Comparison of ENCODE assay signal across 19 mouse cellular contexts in genomic region chr4:125249061-125249460, GRCm38 (mm10).
DNase-seq lines count a peak whose midpoint lies in the region; ATAC-seq lines count a peak whose summit lies in the region.
"Had no signal": no experiment of that assay in that cellular context is flagged by ENCODE, and none has a peak within 500 bp of the region (broad histone marks: within the 10 kb centered on the region; RNA-seq: fewer than 3 reads in every experiment).

No protein-coding gene starts in this region.

- 59% methylated on average over 7 of the region's 7 CpGs for WGBS in hindbrain, embryonic 13.5 days
- 60% methylated on average over 7 of the region's 7 CpGs for WGBS in hindbrain, embryonic 14.5 days

- peak overlapping the region; percentile 40; the same call in 1 of the 2 replicates for H3K27ac ChIP-seq in hindbrain, embryonic 13.5 days
- H3K27ac ChIP-seq in hindbrain, embryonic 14.5 days: no peak overlapping the region
- H3K27ac ChIP-seq: embryonic facial prominence, embryonic 10.5 days; forebrain, embryonic 13.5 days; heart, embryonic 13.5 days; hindbrain, embryonic 15.5 days had no signal

- ATAC-seq in frontal cortex, adult (ENCODE audit: low TSS enrichment): peak; percentile 71; the same call in 1 of the 2 replicates
- no peak for ATAC-seq in hindbrain, embryonic 13.5 days (ENCODE audit: low FRiP score)
- no peak for ATAC-seq in hindbrain, embryonic 14.5 days (ENCODE audit: low FRiP score)
- ATAC-seq: activated CD4-positive, CD25-positive, alpha-beta regulatory T cell, adult 4 months; forebrain, embryonic 13.5 days; intestine, embryonic 16.5 days; Patski had no signal

- H3K27me3 ChIP-seq in hindbrain, embryonic 13.5 days: peaks cover 32% of the 10 kb centered on the region
- no peaks in the 10 kb centered on the region for H3K27me3 ChIP-seq in hindbrain, embryonic 14.5 days (ENCODE audit: control insufficient read depth, insufficient read depth, low read length)
- H3K27me3 ChIP-seq: hindbrain, embryonic 15.5 days had no signal

- no peak overlapping the region for H3K4me3 ChIP-seq in hindbrain, embryonic 13.5 days
- H3K4me3 ChIP-seq in hindbrain, embryonic 14.5 days (replicated peaks; ENCODE audit: low read length): no peak overlapping the region
- H3K4me3 ChIP-seq: embryonic facial prominence, embryonic 10.5 days; forebrain, embryonic 13.5 days; heart, embryonic 13.5 days; hindbrain, embryonic 15.5 days had no signal

- no peaks in the 10 kb centered on the region for H3K36me3 ChIP-seq in hindbrain, embryonic 13.5 days
- H3K36me3 ChIP-seq in hindbrain, embryonic 14.5 days (replicated peaks; ENCODE audit: control insufficient read depth, insufficient read depth): no peaks in the 10 kb centered on the region
- H3K36me3 ChIP-seq: embryonic facial prominence, embryonic 10.5 days; heart, embryonic 13.5 days; hindbrain, embryonic 15.5 days had no signal

- no peak for DNase-seq in frontal cortex, postnatal 10 days (ENCODE audit: low spot score in 2 of 2)
- no peak for DNase-seq in hindbrain, embryonic 14.5 days (ENCODE audit: low spot score)
- DNase-seq in right cerebral cortex, postnatal 36 days (ENCODE audit: low spot score in 2 of 2): peak; percentile 12
- no peak for DNase-seq in right cerebral cortex, postnatal 10 days (ENCODE audit: low spot score in 2 of 2)
- DNase-seq: adrenal gland, postnatal 25 days; cerebellum, adult 2 months; cerebellum, postnatal 10 days; gastrocnemius, postnatal 36 days; heart, adult 11 months; heart, postnatal 36 days had no signal

- H3K9me3 ChIP-seq in hindbrain, embryonic 13.5 days: no peaks in the 10 kb centered on the region
- H3K9me3 ChIP-seq in hindbrain, embryonic 14.5 days (ENCODE audit: control insufficient read depth, low read length): no peaks in the 10 kb centered on the region
- H3K9me3 ChIP-seq: embryonic facial prominence, embryonic 10.5 days; forebrain, embryonic 13.5 days; heart, embryonic 13.5 days; hindbrain, embryonic 15.5 days had no signal

- H3K4me1 ChIP-seq in hindbrain, embryonic 13.5 days (replicated peaks): peaks cover 22% of the 10 kb centered on the region
- no peaks in the 10 kb centered on the region for H3K4me1 ChIP-seq in hindbrain, embryonic 14.5 days (replicated peaks; ENCODE audit: control insufficient read depth, insufficient read depth, low read length)
- H3K4me1 ChIP-seq: heart, embryonic 13.5 days had no signal

- H3K9ac ChIP-seq in hindbrain, embryonic 13.5 days: no peak overlapping the region
- no peak overlapping the region for H3K9ac ChIP-seq in hindbrain, embryonic 14.5 days
- H3K9ac ChIP-seq: forebrain, embryonic 13.5 days; heart, embryonic 13.5 days; hindbrain, embryonic 15.5 days had no signal

- H3K4me2 ChIP-seq in hindbrain, embryonic 13.5 days: no peak overlapping the region
- no peak overlapping the region for H3K4me2 ChIP-seq in hindbrain, embryonic 14.5 days (replicated peaks)
- H3K4me2 ChIP-seq: forebrain, embryonic 13.5 days; heart, embryonic 13.5 days; hindbrain, embryonic 15.5 days had no signal

Comparison
In these comparisons a context has a peak if more than half of its experiments do, and no peak if none do; other contexts are left out.
1. DNase-seq: peak in right cerebral cortex, postnatal 36 days (2 of 2); none in frontal cortex, postnatal 10 days (0 of 2), hindbrain, embryonic 14.5 days (single experiment) and right cerebral cortex, postnatal 10 days (0 of 2).